Mouse (Mus musculus) intestine, embryonic 16.5 days (tissue): ENCODE data around the gene Tspan14. TPM values are rescaled to one million over a fixed set of nuclear protein-coding genes. Genes with fewer than 3 reads are reported as not detected.

Experiments
- ATAC-seq: fragments of 200-750 bp; cut with Nextera tagmentation; 2 replicates; pipeline ENCODE4 v1.8.0; 2017; ENCODE audit warnings: moderate TSS enrichment, moderate library complexity
- H3K27ac ChIP-seq: fragments of 300-500 bp; sonication (generic); 2 replicates; pipeline ENCODE4 v1.5.1; 2014; ENCODE audit warnings: mild to moderate bottlenecking, low read length
- H3K27me3 ChIP-seq: fragments of 300-500 bp; sonication (generic); replicated peaks from 2 replicates; pipeline ENCODE4 v1.6.1; 2014; ENCODE audit warnings: low read length, control low read depth, mixed read lengths; ENCODE audit not compliant: control insufficient read depth, insufficient read depth
- H3K36me3 ChIP-seq: fragments of 300-500 bp; sonication (generic); 2 replicates; pipeline ENCODE4 v1.6.1; 2014; ENCODE audit warnings: low read length, control low read depth; ENCODE audit not compliant: control insufficient read depth, insufficient read depth
- H3K4me1 ChIP-seq: fragments of 300-500 bp; sonication (generic); 2 replicates; pipeline ENCODE4 v1.6.1; 2014; ENCODE audit warnings: low read length, control low read depth, mixed read lengths; ENCODE audit not compliant: control insufficient read depth, insufficient read depth
- H3K4me2 ChIP-seq: fragments of 300-500 bp; sonication (generic); 2 replicates; pipeline ENCODE4 v1.6.1; 2014; ENCODE audit warnings: low read depth, low read length, control low read depth
- H3K4me3 ChIP-seq: fragments of 300-500 bp; sonication (generic); 2 replicates; pipeline ENCODE4 v1.5.1; 2014; ENCODE audit warnings: mild to moderate bottlenecking, low read length
- H3K9ac ChIP-seq: fragments of 300-500 bp; sonication (generic); 2 replicates; pipeline ENCODE4 v1.6.1; 2014; ENCODE audit warnings: low read depth, low read length
- H3K9me3 ChIP-seq: fragments of 300-500 bp; sonication (generic); 2 replicates; pipeline ENCODE4 v1.6.1; 2016; ENCODE audit warnings: low read length, control low read depth; ENCODE audit not compliant: control insufficient read depth
- WGBS: fragments of 180-500 bp; shearing (Covaris S2); extraction: QIAGEN DNeasy Blood & Tissue Kit; methylation state at CpG from one replicate; pipeline ENCODE4 v1.1.7; 2014; 5-methylcytosine and 5-hydroxymethylcytosine counted together
- polyA plus RNA-seq: library from polyadenylated mRNA; unstranded; fragments of >200 nt; fragmentation: Nextera tagmentation; extraction: Ambion mirVana; gene quantifications from 2 replicates; pipeline ENCODE4 v1.2.1, GENCODE M21; 2015

Tspan14 gene
- polyA plus RNA-seq, 1 experiment from 2014 or later: 65.6 TPM

DNA sequence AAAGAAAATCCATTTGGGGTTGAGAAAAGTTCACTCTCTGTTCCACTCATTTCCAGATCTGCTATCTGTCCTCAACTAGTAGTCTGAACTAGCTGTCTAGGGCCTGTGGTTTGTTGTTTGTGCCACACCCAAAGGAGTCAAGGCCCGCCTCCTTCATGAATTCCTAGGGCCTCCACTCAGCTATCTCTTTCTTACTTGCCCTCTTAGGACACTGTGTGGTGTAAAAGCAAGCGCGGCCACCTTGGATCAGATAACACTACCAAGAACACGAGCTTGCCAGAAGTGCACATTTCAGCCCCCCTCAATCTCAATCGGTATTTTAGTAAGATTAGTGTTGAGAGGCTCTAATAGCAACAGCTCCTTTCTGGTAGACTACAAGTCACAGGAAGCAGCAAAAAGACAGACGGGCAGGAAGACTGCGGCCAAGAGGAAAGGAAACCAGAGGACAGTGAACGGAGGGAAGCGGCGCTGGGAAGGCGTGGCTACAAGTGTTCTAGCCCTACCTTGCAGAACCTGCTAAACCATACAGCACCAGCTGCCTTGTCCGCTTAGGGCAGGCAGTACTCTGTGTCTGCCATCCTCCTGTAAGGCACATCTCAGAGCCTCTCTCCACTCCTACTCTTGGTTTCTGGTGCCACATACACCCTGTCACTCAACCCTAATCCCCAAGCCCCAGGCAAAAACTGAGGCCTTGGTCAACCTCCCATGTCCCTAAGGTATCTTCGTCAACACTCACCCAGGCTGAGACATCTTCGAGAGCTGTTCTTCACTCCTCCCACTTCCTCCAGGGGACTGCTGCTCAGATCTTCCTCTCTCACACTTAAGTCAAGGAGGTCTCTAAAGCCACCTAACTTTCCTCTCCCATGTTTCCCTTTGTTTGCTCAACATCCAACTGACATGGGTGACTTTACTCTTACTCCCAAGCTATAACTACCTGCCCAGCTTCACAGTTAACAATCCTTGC, 18.9 kb downstream of the Tspan14 start:
- Histone ChIP-seq H3K9ac (peak overlapping the region; percentile 31; the same call in 1 of the 2 replicates), H3K4me3 (peak overlapping the region; percentile 26), H3K27ac (peak overlapping the region; percentile 78), H3K4me2 (peak overlapping the region; percentile 45), H3K36me3 (no peaks in the 10 kb centered on the region), H3K9me3 (no peaks in the 10 kb centered on the region), H3K27me3 (no peaks in the 10 kb centered on the region), H3K4me1 (peaks cover 40% of the 10 kb centered on the region)
- WGBS: 48% methylated on average over 14 of the region's 14 CpGs
- peak; percentile 95 for ATAC-seq

DNA sequence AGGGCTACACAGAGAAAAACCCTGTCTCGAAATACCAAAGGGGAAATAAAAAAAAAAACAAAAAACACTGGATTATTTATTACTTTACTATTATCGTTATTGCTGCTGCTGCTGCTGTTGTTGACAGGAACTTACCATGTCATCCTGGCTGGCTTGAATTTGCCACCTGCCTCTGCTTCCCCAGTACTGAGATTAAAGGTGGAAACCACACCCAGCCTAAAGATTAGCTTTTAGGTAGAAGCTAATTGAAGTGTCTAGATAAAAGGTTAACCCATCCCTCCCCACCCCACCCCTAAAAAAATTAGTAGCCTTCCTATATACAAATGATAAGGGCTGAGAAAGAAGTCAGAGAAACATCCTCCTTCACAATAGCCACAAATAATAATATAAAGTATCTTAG, 22.8 kb downstream of the Tspan14 start:
- ATAC-seq: no peak
- H3K9me3 ChIP-seq: no peaks in the 10 kb centered on the region
- H3K4me2 ChIP-seq: no peak overlapping the region
- H3K27ac ChIP-seq: no peak overlapping the region
- 79% methylated on average over 2 of the region's 2 CpGs for WGBS
- no peaks in the 10 kb centered on the region for H3K36me3 ChIP-seq
- no peak overlapping the region for H3K9ac ChIP-seq
- H3K27me3 ChIP-seq: no peaks in the 10 kb centered on the region
- peaks cover 21% of the 10 kb centered on the region for H3K4me1 ChIP-seq
- H3K4me3 ChIP-seq: no peak overlapping the region

DNA sequence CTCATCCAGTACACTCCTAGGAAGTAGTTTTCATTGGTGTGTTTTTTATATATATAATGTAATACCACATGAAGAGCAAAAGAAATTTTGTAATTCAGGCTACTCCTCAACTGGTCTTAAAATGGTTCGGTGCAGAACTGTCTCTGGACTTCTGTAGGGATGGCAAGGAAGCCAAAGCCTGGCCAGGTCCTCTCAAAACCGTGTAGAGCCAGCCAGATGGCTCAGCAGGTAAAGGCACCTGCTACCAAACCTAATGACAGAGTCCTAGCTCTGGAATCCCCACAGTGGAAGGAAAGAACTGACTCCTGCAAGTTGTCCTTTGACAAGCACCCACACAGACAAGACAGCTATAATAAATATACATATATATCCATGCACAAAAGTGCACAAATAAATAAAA, 24.2 kb downstream of the Tspan14 start:
- Histone ChIP-seq H3K9me3 (no peaks in the 10 kb centered on the region), H3K4me3 (no peak overlapping the region), H3K4me2 (no peak overlapping the region), H3K27me3 (no peaks in the 10 kb centered on the region), H3K4me1 (peaks cover 9% of the 10 kb centered on the region; the same call in 1 of the 2 replicates), H3K36me3 (no peaks in the 10 kb centered on the region), H3K9ac (no peak overlapping the region), H3K27ac (no peak overlapping the region)
- WGBS: 78% methylated on average over 2 of the region's 2 CpGs
- no peak for ATAC-seq

DNA sequence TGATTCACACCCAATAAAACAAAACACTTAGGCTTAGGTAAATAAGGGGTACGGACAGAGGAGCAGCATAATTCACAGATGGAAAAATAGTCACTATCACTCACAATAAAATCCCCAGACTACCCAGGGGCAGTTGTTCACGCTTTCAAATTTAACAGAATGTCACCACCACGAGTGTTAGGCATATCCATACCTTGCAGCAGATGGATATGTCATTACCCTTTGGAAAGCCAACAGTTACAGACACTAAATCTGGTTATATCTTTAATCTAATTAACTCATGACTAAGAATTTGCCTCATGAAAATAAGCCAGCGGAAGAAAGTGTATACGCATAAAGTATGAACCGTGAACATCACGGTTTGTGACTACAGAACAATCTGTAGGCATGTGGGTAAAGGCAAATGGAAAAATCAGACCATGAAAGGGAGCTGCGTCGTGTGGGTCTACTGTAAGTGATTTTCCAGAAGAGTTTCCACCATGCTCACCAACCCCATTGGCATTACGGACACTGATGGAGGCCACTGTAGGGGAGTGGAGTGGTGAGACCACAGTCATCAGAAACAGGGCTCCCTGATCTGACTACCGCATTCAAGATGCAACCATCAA, 28.1 kb downstream of the Tspan14 start:
- 84% methylated on average over 11 of the region's 11 CpGs for WGBS
- H3K4me2 ChIP-seq: no peak overlapping the region
- ATAC-seq: no peak

DNA sequence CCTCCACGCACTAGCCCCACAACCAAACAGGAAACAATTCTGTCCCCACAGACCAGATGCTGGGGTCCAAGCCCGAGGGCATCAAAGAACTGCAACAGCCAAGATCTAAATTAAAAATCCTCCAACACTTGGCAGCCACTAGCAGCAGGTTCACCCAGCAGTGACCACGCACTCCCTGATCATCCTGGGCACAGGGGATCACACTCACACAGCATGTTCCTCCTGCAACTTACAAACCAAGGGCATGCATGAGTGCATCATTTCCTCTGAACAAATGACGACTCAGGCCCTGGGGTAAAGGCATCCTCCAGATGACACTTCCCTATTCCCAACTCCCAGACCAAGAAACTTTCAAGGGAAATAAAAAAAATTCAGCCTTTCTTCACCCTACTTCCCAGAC, 29.6 kb downstream of the Tspan14 start:
- no peaks in the 10 kb centered on the region for H3K36me3 ChIP-seq
- WGBS: 73% methylated on average over 4 of the region's 4 CpGs
- peaks cover 12% of the 10 kb centered on the region for H3K4me1 ChIP-seq
- no peak overlapping the region for H3K4me2 ChIP-seq
- no peaks in the 10 kb centered on the region for H3K27me3 ChIP-seq
- no peak for ATAC-seq
- no peaks in the 10 kb centered on the region for H3K9me3 ChIP-seq
- H3K27ac ChIP-seq: no peak overlapping the region
- H3K4me3 ChIP-seq: no peak overlapping the region
- no peak overlapping the region for H3K9ac ChIP-seq

More for the DNA sequence above, 28.1 kb downstream of the Tspan14 start:
- H3K27ac ChIP-seq: no peak overlapping the region
- no peak overlapping the region for H3K9ac ChIP-seq
- H3K4me3 ChIP-seq: no peak overlapping the region
- no peaks in the 10 kb centered on the region for H3K36me3 ChIP-seq
- H3K27me3 ChIP-seq: no peaks in the 10 kb centered on the region
- peaks cover 11% of the 10 kb centered on the region; the same call in 1 of the 2 replicates for H3K4me1 ChIP-seq
- no peaks in the 10 kb centered on the region for H3K9me3 ChIP-seq

DNA sequence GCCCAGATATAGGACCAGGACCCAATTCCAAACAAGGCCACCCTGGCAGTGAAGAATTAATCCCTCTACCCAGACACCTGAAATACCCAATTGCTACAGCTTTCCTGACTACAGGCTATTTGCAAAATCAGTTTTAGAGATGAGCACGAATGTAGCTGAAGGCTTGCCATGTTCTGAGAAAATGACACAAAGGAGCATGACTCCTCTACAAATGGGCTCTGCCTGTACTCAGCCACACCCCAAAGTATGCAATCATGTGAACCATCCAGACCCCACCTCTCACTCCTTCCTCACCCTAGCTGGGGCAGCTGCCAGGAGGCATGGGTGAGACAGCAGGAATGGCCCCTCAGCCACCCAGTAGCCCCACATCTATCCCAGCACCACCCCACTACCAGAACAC, 31.1 kb downstream of the Tspan14 start:
- no peaks in the 10 kb centered on the region for H3K36me3 ChIP-seq
- WGBS: 88% methylated on average over 1 of the region's 1 CpGs
- no peak overlapping the region for H3K27ac ChIP-seq
- no peak for ATAC-seq
- H3K27me3 ChIP-seq: no peaks in the 10 kb centered on the region
- no peak overlapping the region for H3K4me2 ChIP-seq
- H3K9ac ChIP-seq: no peak overlapping the region
- H3K4me3 ChIP-seq: no peak overlapping the region
- peaks cover 28% of the 10 kb centered on the region for H3K4me1 ChIP-seq
- no peaks in the 10 kb centered on the region for H3K9me3 ChIP-seq

DNA sequence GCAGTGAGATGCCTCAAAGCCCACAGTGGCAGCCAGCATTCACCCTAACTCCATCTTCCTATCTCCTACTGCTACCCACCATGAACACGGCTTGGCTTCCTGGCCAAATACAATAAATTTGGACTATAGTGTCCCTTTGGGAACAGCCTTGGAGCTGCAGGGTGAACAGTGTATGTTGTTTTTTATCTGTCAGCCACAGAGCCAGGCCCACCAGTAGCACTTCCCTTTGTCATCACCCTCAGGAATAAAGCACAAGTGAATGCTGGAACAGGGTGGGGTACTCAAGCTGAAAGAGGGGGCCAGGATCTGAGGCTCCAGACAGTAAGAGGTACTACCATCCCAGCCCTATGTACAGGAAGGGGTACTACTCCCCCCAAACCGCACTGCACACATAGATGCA, 31.6 kb downstream of the Tspan14 start:
- Histone ChIP-seq H3K9ac (no peak overlapping the region), H3K27ac (no peak overlapping the region), H3K27me3 (no peaks in the 10 kb centered on the region), H3K36me3 (no peaks in the 10 kb centered on the region), H3K9me3 (no peaks in the 10 kb centered on the region), H3K4me1 (peaks cover 31% of the 10 kb centered on the region), H3K4me3 (no peak overlapping the region), H3K4me2 (no peak overlapping the region)
- 78% methylated on average over 2 of the region's 2 CpGs for WGBS
- ATAC-seq: no peak

DNA sequence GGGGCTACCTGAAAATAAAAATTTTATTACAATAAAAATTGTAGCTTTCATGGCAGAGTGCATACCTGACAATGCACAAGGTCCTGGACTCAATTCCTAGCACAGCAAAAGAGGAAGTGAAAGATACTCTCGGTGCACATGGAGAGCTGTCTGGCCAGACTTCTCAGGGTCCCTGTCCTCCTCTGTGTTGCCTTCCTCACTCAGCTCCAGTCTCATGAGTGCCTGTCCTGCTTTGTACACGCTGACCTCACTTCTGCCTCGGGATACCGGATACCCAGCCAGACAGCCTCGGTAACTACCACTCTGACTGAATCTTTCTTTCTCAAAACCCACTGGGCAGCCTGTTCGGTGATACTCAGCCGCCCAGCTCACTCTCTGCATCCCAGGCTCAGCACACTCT, 33.3 kb downstream of the Tspan14 start:
- ATAC-seq: no peak
- 79% methylated on average over 7 of the region's 7 CpGs for WGBS
- no peak overlapping the region for H3K4me2 ChIP-seq
- H3K27me3 ChIP-seq: no peaks in the 10 kb centered on the region
- no peak overlapping the region for H3K9ac ChIP-seq
- no peaks in the 10 kb centered on the region for H3K9me3 ChIP-seq
- no peak overlapping the region for H3K4me3 ChIP-seq
- H3K4me1 ChIP-seq: peaks cover 42% of the 10 kb centered on the region
- no peak overlapping the region for H3K27ac ChIP-seq
- H3K36me3 ChIP-seq: no peaks in the 10 kb centered on the region

DNA sequence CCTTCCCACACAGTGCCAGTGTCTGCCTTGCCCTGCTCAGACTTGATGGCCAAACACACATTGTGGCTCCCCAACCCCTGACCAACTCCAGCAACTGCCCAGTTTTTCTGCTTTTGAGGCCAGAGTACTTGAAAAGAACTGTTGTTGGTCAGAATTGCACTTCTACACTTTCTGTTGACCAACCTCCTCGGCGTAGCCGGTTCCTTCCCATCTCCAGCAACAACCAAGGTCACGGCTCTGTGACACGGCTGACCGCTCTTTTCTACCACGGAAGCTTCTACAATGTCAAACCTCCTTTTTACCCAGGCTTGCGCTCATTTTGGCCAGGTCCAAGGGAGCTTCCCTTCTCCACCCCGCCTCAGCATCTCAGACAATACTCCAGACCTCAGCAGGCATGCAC, 34.4 kb downstream of the Tspan14 start:
- 85% methylated on average over 9 of the region's 9 CpGs for WGBS
- no peak for ATAC-seq
- H3K4me2 ChIP-seq: no peak overlapping the region

More for the DNA sequence above, 34.4 kb downstream of the Tspan14 start:
- Histone ChIP-seq H3K4me1 (peaks cover 52% of the 10 kb centered on the region), H3K9me3 (no peaks in the 10 kb centered on the region), H3K9ac (no peak overlapping the region), H3K4me3 (no peak overlapping the region), H3K27me3 (no peaks in the 10 kb centered on the region), H3K27ac (0 out of 2 replicates have a peak overlapping the region, but pooled peaks have one; percentile 70), H3K36me3 (no peaks in the 10 kb centered on the region)
